Mouse (Mus musculus) ovary, adult 2 months (tissue): ENCODE results near the gene Fstl1. TPM values are rescaled to one million over a fixed set of nuclear protein-coding genes. Genes with fewer than 3 reads are reported as not detected.

Experiments
- polyA plus RNA-seq: library from polyadenylated mRNA; depleted of rRNA; stranded (reverse); fragments of >200 nt; gene quantifications from 2 replicates; pipeline ENCODE4 v1.2.3, GENCODE M21; 2012; rRNA removed

The Fstl1 gene
- 45.4 and 45.8 TPM in 2 replicates for polyA plus RNA-seq

GRCm38 (mm10) chr16:37776860-37777651 is at the start of gene Fstl1:
Fstl1 (plus strand) TSS chr16:37776873.

GRCm38 (mm10) chr16:37861029-37861428 is 84.4 kb downstream of the Fstl1 start, which contains the start of gene Gm36028:
Gm36028 (minus strand) TSS chr16:37861146.

GRCm38 (mm10) chr16:37867791-37868505 is 91.3 kb downstream of the Fstl1 start, which contains the start of gene Lrrc58:
Lrrc58 (plus strand) TSS chr16:37868389.

Other genes with a start within 250 kb of the Fstl1 start
- 6.3 and 6.6 TPM in 2 replicates for gene Gtf2e1, start 237.1 kb upstream of the Fstl1 start, polyA plus RNA-seq
- 1.2 and 1.7 TPM in 2 replicates for gene Rabl3, start 237.0 kb upstream of the Fstl1 start, polyA plus RNA-seq
- 0.31 TPM in 1 of 2 replicates, not detected in the other for gene Hgd, start 196.7 kb upstream of the Fstl1 start, polyA plus RNA-seq
- gene Ndufb4, start 122.4 kb upstream of the Fstl1 start, polyA plus RNA-seq, result 62.9 and 81.9 TPM in 2 replicates
- 0.23 TPM in 1 of 2 replicates, not detected in the other for gene Gm36028, start 84.3 kb downstream of the Fstl1 start, polyA plus RNA-seq
- 28.3 and 36.3 TPM in 2 replicates for gene Lrrc58, start 91.5 kb downstream of the Fstl1 start, polyA plus RNA-seq
- 0.17 and 0.20 TPM in 2 replicates for gene Gpr156, start 139.6 kb downstream of the Fstl1 start, polyA plus RNA-seq